In the genomic region with DNA sequence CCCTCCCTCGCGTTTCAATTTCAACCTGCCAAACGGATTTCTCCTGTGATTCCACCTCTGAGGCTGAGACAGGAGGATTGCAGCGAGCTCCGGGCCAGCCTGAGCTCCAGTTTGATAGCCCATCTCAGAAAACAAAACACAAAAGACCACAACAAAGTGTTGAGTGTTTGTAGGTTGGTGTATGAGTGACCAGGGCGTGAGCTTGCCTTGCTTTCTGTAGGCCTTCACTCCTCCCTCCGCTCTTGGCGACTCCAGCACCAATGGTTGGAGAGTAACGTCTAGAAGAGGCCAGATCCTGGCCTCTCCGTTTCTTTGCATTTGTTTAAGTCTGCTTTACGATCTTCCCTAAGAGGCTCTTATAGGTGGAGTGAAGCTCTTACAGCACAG, we compare ENCODE assay signal across 8 mouse cellular contexts. TPM values are rescaled to one million over a fixed set of nuclear protein-coding genes. Genes with fewer than 3 reads are reported as not detected.
DNase-seq lines count a peak whose midpoint lies in the region; ATAC-seq and TF ChIP-seq lines count a peak whose summit lies in the region.

No protein-coding gene starts in this region.

- peak overlapping the region; percentile 85 for H3K4me3 ChIP-seq in layer of hippocampus, adult 2 months
- peak overlapping the region; percentile 91 for H3K4me3 ChIP-seq in hindbrain, embryonic 12.5 days
- H3K4me3 ChIP-seq in liver, adult 2 months (ENCODE audit: insufficient read depth, low read depth, low read length) = peak overlapping the region; percentile 76
- H3K4me3 ChIP-seq in stomach, embryonic 14.5 days (ENCODE audit: low read depth, low read length) = peak overlapping the region; percentile 86

- ATAC-seq in hindbrain, embryonic 12.5 days (ENCODE audit: low FRiP score) = peak; percentile 6; the same call in 1 of the 2 replicates
- no peak for ATAC-seq in stomach, embryonic 14.5 days (ENCODE audit: insufficient number of reproducible peaks, insufficient read depth, low FRiP score, low read depth)

- H3K36me3 ChIP-seq in hindbrain, embryonic 12.5 days = no peaks in the 10 kb centered on the region
- no peaks in the 10 kb centered on the region for H3K36me3 ChIP-seq in liver, adult 2 months (ENCODE audit: control insufficient read depth, insufficient read depth, low read length)
- no peaks in the 10 kb centered on the region for H3K36me3 ChIP-seq in stomach, embryonic 14.5 days (ENCODE audit: control insufficient read depth, insufficient read depth, low read length)

- H3K79me2 ChIP-seq in liver, adult 2 months (ENCODE audit: control insufficient read depth, insufficient read depth, low read length) = no peaks in the 10 kb centered on the region; the same call in 1 of the 2 replicates

- H3K4me1 ChIP-seq in hindbrain, embryonic 12.5 days = peaks cover 7% of the 10 kb centered on the region
- H3K4me1 ChIP-seq in liver, adult 2 months (ENCODE audit: control insufficient read depth, insufficient read depth, low read length) = peaks cover 9% of the 10 kb centered on the region
- H3K4me1 ChIP-seq in stomach, embryonic 14.5 days (ENCODE audit: control insufficient read depth, insufficient read depth, low read length) = 0 out of 2 replicates have a peak, but pooled peaks cover 4% of the 10 kb centered on the region

- H3K27me3 ChIP-seq in hindbrain, embryonic 12.5 days = no peaks in the 10 kb centered on the region
- no peaks in the 10 kb centered on the region for H3K27me3 ChIP-seq in liver, adult 2 months (ENCODE audit: control insufficient read depth, insufficient read depth, low read length)
- H3K27me3 ChIP-seq in stomach, embryonic 14.5 days (ENCODE audit: control insufficient read depth, insufficient read depth, low read length) = no peaks in the 10 kb centered on the region

- peak overlapping the region; percentile 87 for H3K27ac ChIP-seq in layer of hippocampus, adult 2 months
- H3K27ac ChIP-seq in hindbrain, embryonic 12.5 days = peak overlapping the region; percentile 88; the same call in 1 of the 2 replicates
- 0 out of 2 replicates have a peak overlapping the region, but pooled peaks have one; percentile 2 for H3K27ac ChIP-seq in liver, adult 2 months (replicated peaks; ENCODE audit: insufficient read depth, low read depth, low read length)
- H3K27ac ChIP-seq in stomach, embryonic 14.5 days (ENCODE audit: low read length) = peak overlapping the region; percentile 96; the same call in 1 of the 2 replicates

- no peak for TF ChIP-seq CTCF in layer of hippocampus, adult 2 months (conservative IDR thresholded peaks at IDR 0.05)
- no peak for TF ChIP-seq CTCF in liver, adult 2 months (IDR thresholded peaks at IDR 0.05; ENCODE audit: low read depth, low read length)

- no peaks in the 10 kb centered on the region for H3K9me3 ChIP-seq in hindbrain, embryonic 12.5 days (replicated peaks)
- no peaks in the 10 kb centered on the region for H3K9me3 ChIP-seq in stomach, embryonic 14.5 days (ENCODE audit: control insufficient read depth, low read depth, low read length)

- H3K4me2 ChIP-seq in hindbrain, embryonic 12.5 days (replicated peaks) = peak overlapping the region; percentile 86
- H3K4me2 ChIP-seq in stomach, embryonic 14.5 days (replicated peaks; ENCODE audit: low read depth, low read length) = peak overlapping the region; percentile 85

- H3K9ac ChIP-seq in hindbrain, embryonic 12.5 days = peak overlapping the region; percentile 84
- peak overlapping the region; percentile 88; the same call in 1 of the 2 replicates for H3K9ac ChIP-seq in liver, adult 2 months (ENCODE audit: low read depth, low read length)
- H3K9ac ChIP-seq in stomach, embryonic 14.5 days (replicated peaks; ENCODE audit: low read depth, low read length) = peak overlapping the region; percentile 90

- TF ChIP-seq POLR2A in liver, adult 2 months (IDR thresholded peaks at IDR 0.05; ENCODE audit: extremely low read depth, insufficient read depth, low read length) = no peak

- DNase-seq in layer of hippocampus, adult 2 months (ENCODE audit: low spot score in 2 of 2) = no peak
- no peak for DNase-seq in layer of hippocampus, postnatal 14 days (ENCODE audit: low spot score in 2 of 2)
- peak; percentile 36 for DNase-seq in embryo, embryonic 10 days (ENCODE audit: low spot score)
- peak; percentile 55 for DNase-seq in liver, adult 2 months (ENCODE audit: extremely low read depth, low read depth, low spot score)
- DNase-seq in ovary, postnatal 14 days (ENCODE audit: low spot score) = no peak
- no peak for DNase-seq in cerebellum, adult 11 months

- WGBS in hindbrain, embryonic 12.5 days = 47% methylated on average over 11 of the region's 11 CpGs
- WGBS in liver, adult 2 months = 12% methylated on average over 11 of the region's 11 CpGs
- 30% methylated on average over 11 of the region's 11 CpGs for WGBS in stomach, embryonic 14.5 days

RNA-seq across cellular contexts. Expression of a gene that starts 0.6 kb away (rescaled TPM):
- 10 to 100 TPM; 40.3 to 43.3 TPM for total RNA-seq in layer of hippocampus, adult 2 months (2021)
- total RNA-seq in layer of hippocampus, postnatal 14 days (2021) = 10 to 100 TPM; 42.1 to 43.4 TPM
- 28.2 and 32.4 TPM in 2 replicates for polyA plus RNA-seq in hindbrain, embryonic 12.5 days (2016; fragmentation: Nextera tagmentation; extraction: Ambion mirVana)
- 48.5 and 54.2 TPM in 2 replicates for total RNA-seq in liver, adult 2 months (2014; rRNA removed)
- polyA plus RNA-seq in liver, adult 2 months (2012; rRNA removed) = 21.8 and 26.2 TPM in 2 replicates
- 31.7 and 34.2 TPM in 2 replicates for polyA plus RNA-seq in stomach, embryonic 14.5 days (2014; fragmentation: Nextera tagmentation; extraction: Ambion mirVana)

RNA-seq across cellular contexts. Expression of a gene that starts 0.8 kb away (rescaled TPM):
- total RNA-seq in layer of hippocampus, adult 2 months (2021) = 10 to 100 TPM; 42.8 to 44.7 TPM
- 10 to 100 TPM; 37.2 to 47.0 TPM for total RNA-seq in layer of hippocampus, postnatal 14 days (2021)
- polyA plus RNA-seq in hindbrain, embryonic 12.5 days (2016; fragmentation: Nextera tagmentation; extraction: Ambion mirVana) = 106 and 116 TPM in 2 replicates
- total RNA-seq in liver, adult 2 months (2014; rRNA removed) = 42.9 and 56.4 TPM in 2 replicates
- polyA plus RNA-seq in liver, adult 2 months (2012; rRNA removed) = 20.9 and 35.0 TPM in 2 replicates
- 137 and 146 TPM in 2 replicates for polyA plus RNA-seq in stomach, embryonic 14.5 days (2014; fragmentation: Nextera tagmentation; extraction: Ambion mirVana)

Comparison
In these comparisons a context has a peak if more than half of its experiments do, and no peak if none do; other contexts are left out.
1. DNase-seq: peak in embryo, embryonic 10 days (single experiment) and liver, adult 2 months (single experiment); none in layer of hippocampus, adult 2 months (0 of 2), layer of hippocampus, postnatal 14 days (0 of 2), ovary, postnatal 14 days (single experiment) and cerebellum, adult 11 months (single experiment).
2. H3K27ac ChIP-seq: peak in every context shown above with its lines; median percentile 96 in stomach, embryonic 14.5 days; 88 in hindbrain, embryonic 12.5 days; 87 in layer of hippocampus, adult 2 months; 2 in liver, adult 2 months.
3. Peak in every context shown above with its lines, with median percentiles within 50 percentile points of each other: H3K4me3 ChIP-seq and H3K9ac ChIP-seq.